Mouse (Mus musculus): ENCODE measurements around the gene Arhgap6.

GRCm38 (mm10) chrX:169319945-169320667, 525.2 kb downstream of the Arhgap6 start, which contains the start of gene Hccs:
- no peak for TF ChIP-seq CHD2 (IDR thresholded peaks at IDR 0.05; ENCODE audit: low read depth, low read length)
- no peak for TF ChIP-seq ZNF384 (IDR thresholded peaks at IDR 0.05; ENCODE audit: low read depth, low read length)
- no peak for TF ChIP-seq MAFK (IDR thresholded peaks at IDR 0.05; ENCODE audit: insufficient read depth, low read depth, low read length)
